Mouse (Mus musculus): ENCODE data around the gene Leprot. TPM values are rescaled to one million over a fixed set of nuclear protein-coding genes. Genes with fewer than 3 reads are reported as not detected.

Gene Leprot
- polyA plus RNA-seq, 1 experiment from 2014 or later, result 66.2 TPM

- ATAC-seq, result no peak
- ChIA-PET CTCF (no interaction called here), POLR2A (no interaction called here)
Observed at GRCm38 (mm10) chr4:101642708-101643107, 4.8 kb upstream of the Leprot start.

DNA sequence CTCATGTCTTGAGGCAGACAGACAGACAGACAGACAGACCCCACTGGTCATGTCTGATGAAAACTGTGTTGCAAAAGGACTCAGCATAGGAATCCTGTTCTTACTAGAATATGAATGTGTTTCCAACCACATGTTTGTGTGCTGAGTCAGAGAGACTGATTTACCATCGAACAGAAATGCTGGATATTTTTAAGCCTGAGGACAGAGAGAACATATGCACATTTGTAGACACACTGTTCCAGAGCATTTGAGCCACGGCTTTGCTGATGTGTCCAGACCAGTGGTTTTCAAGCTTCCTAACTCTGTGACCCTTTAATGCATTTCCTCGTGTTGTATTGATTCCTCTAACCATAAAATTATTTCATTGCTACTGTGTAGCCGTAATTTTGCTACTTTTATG is 4.3 kb upstream of the Leprot start:
- H3K27me3 ChIP-seq, result no peaks in the 10 kb centered on the region
- DNase-seq (ENCODE audit: low read depth, low spot score) (no peak), ATAC-seq (no peak)
- ChIA-PET CTCF (interaction anchor here (1.3 kb wide), 1 partner anchor 11 kb away, joined by 3 read pairs; no protein-coding TSS in a partner anchor), POLR2A (no interaction called here)
- in situ Hi-C loops (cut with MboI; ENCODE audit: low pct_unique_long_range_greater_than_20kb), result loop anchor here (25.0 kb wide), 1 partner anchor 256 kb away; no protein-coding TSS in a partner anchor
- no peak for TF ChIP-seq CTCF (IDR thresholded peaks at IDR 0.05)

More at GRCm38 (mm10) chr4:101642708-101643107, 4.8 kb upstream of the Leprot start:
- in situ Hi-C loops (cut with MboI; ENCODE audit: low pct_unique_long_range_greater_than_20kb), result loop anchor here (25.0 kb wide), 1 partner anchor 255 kb away; no protein-coding TSS in a partner anchor
- no peak for DNase-seq (ENCODE audit: low read depth, low spot score)
- H3K27me3 ChIP-seq, result no peaks in the 10 kb centered on the region
- no peak for TF ChIP-seq CTCF (IDR thresholded peaks at IDR 0.05)

DNA sequence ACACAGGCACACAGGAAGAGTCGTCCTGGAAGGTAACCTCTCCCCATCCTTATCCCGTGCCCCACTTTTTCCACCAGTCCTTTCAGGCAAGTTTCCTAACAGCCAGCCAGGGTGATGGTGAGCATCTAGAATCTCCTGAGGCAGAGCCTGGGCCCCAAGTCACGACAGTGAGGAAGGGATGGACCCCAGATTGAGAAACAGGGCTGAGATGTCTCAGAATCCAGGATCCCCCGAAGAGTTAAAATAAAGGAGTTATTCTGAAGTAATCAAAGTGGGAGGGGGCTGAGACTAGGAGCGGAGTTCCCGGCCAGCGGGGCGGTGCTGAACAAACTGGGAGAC is 692 bp upstream of the Leprot start:
- in situ Hi-C loops (cut with MboI; ENCODE audit: low pct_unique_long_range_greater_than_20kb), result loop anchor here (25.0 kb wide), 1 partner anchor 260 kb away; no protein-coding TSS in a partner anchor
- no peak for DNase-seq (ENCODE audit: low read depth, low spot score)
- no peak for TF ChIP-seq CTCF (IDR thresholded peaks at IDR 0.05)
- ChIA-PET POLR2A (no interaction called here), CTCF (interaction anchor here (1.5 kb wide), 1 partner anchor 352 kb away, joined by 4 read pairs; no protein-coding TSS in a partner anchor)
- ATAC-seq, result no peak
- no peaks in the 10 kb centered on the region for H3K27me3 ChIP-seq

GRCm38 (mm10) chr4:101647976-101648642 is 591 bp downstream of the Leprot start:
- no peak for TF ChIP-seq CTCF (IDR thresholded peaks at IDR 0.05)
- no peak for DNase-seq (ENCODE audit: low read depth, low spot score)
- ATAC-seq, result no peak
- ChIA-PET CTCF (interaction anchor here (1.5 kb wide), 1 partner anchor 350 kb away, joined by 4 read pairs; no protein-coding TSS in a partner anchor), POLR2A (no interaction called here)
- in situ Hi-C loops (cut with MboI; ENCODE audit: low pct_unique_long_range_greater_than_20kb), result loop anchor here (25.0 kb wide), 1 partner anchor 261 kb away; no protein-coding TSS in a partner anchor
- H3K27me3 ChIP-seq, result no peaks in the 10 kb centered on the region

GRCm38 (mm10) chr4:101648745-101649144 is 1.2 kb downstream of the Leprot start:
- no peaks in the 10 kb centered on the region for H3K27me3 ChIP-seq
- no peak for ATAC-seq
- ChIA-PET CTCF (no interaction called here), POLR2A (no interaction called here)
- in situ Hi-C loops (cut with MboI; ENCODE audit: low pct_unique_long_range_greater_than_20kb), result loop anchor here (25.0 kb wide), 1 partner anchor 261 kb away; no protein-coding TSS in a partner anchor
- TF ChIP-seq CTCF (IDR thresholded peaks at IDR 0.05), result no peak
- no peak for DNase-seq (ENCODE audit: low read depth, low spot score)

DNA sequence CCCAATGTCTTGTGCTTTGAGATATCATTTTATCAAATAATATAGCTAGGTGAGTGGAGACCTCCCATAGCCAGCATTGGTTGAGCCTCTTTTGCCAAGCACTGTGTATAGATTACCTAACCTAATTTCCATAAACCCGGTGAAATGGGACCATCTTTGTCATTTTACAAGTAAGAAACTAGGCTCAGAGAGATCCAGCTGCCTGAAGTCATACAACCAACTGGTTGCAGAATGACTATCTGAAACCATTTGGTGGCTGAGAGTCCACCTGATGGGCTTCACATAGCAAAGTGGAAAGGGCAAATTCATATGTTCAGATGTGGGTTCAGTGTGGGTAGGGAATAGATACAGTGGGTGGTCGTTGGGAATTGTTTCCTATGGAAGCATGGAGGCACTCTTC is 3.4 kb downstream of the Leprot start:
- DNase-seq (ENCODE audit: low read depth, low spot score), result no peak
- ChIA-PET CTCF (no interaction called here), POLR2A (no interaction called here)
- no peak for TF ChIP-seq CTCF (IDR thresholded peaks at IDR 0.05)
- ATAC-seq, result no peak
- no peaks in the 10 kb centered on the region for H3K27me3 ChIP-seq
- in situ Hi-C loops (cut with MboI; ENCODE audit: low pct_unique_long_range_greater_than_20kb), result no loop called here

DNA sequence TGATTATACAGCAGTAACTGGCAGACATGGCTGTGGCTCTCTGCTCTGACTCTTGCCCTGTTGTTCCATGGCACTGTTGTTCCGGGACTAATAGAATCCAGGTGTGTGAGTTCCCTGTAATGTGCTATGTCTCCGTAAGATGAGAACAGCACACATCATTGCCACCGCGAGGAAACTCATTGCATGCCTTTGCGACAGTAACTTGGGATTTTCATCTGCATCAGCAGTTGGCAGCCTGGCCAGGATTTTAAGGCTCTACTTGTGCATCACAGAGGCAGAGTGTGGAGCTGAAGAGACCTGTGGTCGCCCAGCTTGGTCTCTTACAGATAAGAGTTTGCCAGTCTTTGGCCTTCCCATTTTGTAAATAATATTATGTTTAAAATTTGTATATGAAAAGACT is 6.7 kb downstream of the Leprot start:
- in situ Hi-C loops (cut with MboI; ENCODE audit: low pct_unique_long_range_greater_than_20kb), result no loop called here
- POLR2A ChIA-PET, result no interaction called here
- ATAC-seq (no peak), DNase-seq (ENCODE audit: low read depth, low spot score) (no peak)
- H3K27me3 ChIP-seq, result no peaks in the 10 kb centered on the region
- CTCF ChIA-PET, result interaction anchor here (1.9 kb wide), 1 partner anchor 316 kb away, joined by 4 read pairs; no protein-coding TSS in a partner anchor
- TF ChIP-seq CTCF (IDR thresholded peaks at IDR 0.05), result no peak

- ChIA-PET POLR2A (no interaction called here), CTCF (interaction anchor here (1.9 kb wide), 1 partner anchor 316 kb away, joined by 4 read pairs; no protein-coding TSS in a partner anchor)
- in situ Hi-C loops (cut with MboI; ENCODE audit: low pct_unique_long_range_greater_than_20kb), result no loop called here
- no peak for TF ChIP-seq CTCF (IDR thresholded peaks at IDR 0.05)
- no peaks in the 10 kb centered on the region for H3K27me3 ChIP-seq
- ATAC-seq, result no peak
- DNase-seq (ENCODE audit: low read depth, low spot score), result no peak
Observed at GRCm38 (mm10) chr4:101654788-101655414, 7.4 kb downstream of the Leprot start.

- no peak for DNase-seq (ENCODE audit: low read depth, low spot score)
- no peak for TF ChIP-seq CTCF (IDR thresholded peaks at IDR 0.05)
- no peaks in the 10 kb centered on the region for H3K27me3 ChIP-seq
- CTCF ChIA-PET, result no interaction called here
- POLR2A ChIA-PET, result no interaction called here
- in situ Hi-C loops (cut with MboI; ENCODE audit: low pct_unique_long_range_greater_than_20kb), result no loop called here
- no peak for ATAC-seq
Observed at GRCm38 (mm10) chr4:101655415-101655790, 7.9 kb downstream of the Leprot start.

DNA sequence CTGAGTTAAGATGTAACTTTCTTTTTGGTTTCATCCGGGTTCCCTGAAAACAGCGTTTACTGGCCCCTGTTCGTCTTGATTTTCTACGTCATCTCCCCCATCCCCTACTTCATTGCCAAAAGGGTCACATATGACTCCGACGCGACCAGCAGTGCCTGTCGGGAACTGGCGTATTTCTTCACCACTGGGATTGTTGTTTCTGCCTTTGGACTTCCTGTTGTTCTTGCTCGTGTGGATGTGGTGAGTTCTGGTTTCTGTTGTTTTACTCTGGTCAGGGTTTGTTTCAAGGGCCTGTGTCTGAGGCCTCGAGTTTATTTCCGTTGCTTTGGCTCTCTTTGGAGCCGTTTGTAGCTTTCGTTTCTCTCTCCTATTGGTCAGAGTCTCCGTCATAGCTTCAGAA is 8.5 kb downstream of the Leprot start:
- CTCF ChIA-PET, result no interaction called here
- in situ Hi-C loops (cut with MboI; ENCODE audit: low pct_unique_long_range_greater_than_20kb), result no loop called here
- TF ChIP-seq CTCF (IDR thresholded peaks at IDR 0.05), result no peak
- POLR2A ChIA-PET, result no interaction called here
- ATAC-seq, result no peak
- no peak for DNase-seq (ENCODE audit: low read depth, low spot score)
- no peaks in the 10 kb centered on the region for H3K27me3 ChIP-seq

- ATAC-seq, result no peak
Observed at GRCm38 (mm10) chr4:101656956-101657570, 9.5 kb downstream of the Leprot start.

More at GRCm38 (mm10) chr4:101656956-101657570, 9.5 kb downstream of the Leprot start:
- ChIA-PET CTCF (interaction anchor here (0.8 to 1.1 kb wide), 2 partner anchors 10 to 36 kb away, joined by 3 to 4 read pairs; no protein-coding TSS in a partner anchor), POLR2A (no interaction called here)
- in situ Hi-C loops (cut with MboI; ENCODE audit: low pct_unique_long_range_greater_than_20kb), result no loop called here
- no peak for DNase-seq (ENCODE audit: low read depth, low spot score)
- no peak for TF ChIP-seq CTCF (IDR thresholded peaks at IDR 0.05)
- no peaks in the 10 kb centered on the region for H3K27me3 ChIP-seq
